Mouse (Mus musculus) cortical plate, adult 2 months (tissue): ENCODE measurements around the gene Parp3. TPM values are rescaled to one million over a fixed set of nuclear protein-coding genes. Genes with fewer than 3 reads are reported as not detected.

ENCODE experiments used
- H3K27ac ChIP-seq: fragments of 200-500 bp; 2 replicates; pipeline ENCODE4 v1.5.1; 2012; ENCODE audit warnings: low read length, control low read depth, inconsistent platforms; ENCODE audit not compliant: insufficient read depth
- H3K4me1 ChIP-seq: fragments of 200-500 bp; 2 replicates; pipeline ENCODE4 v1.6.1; 2011; ENCODE audit warnings: low read length; ENCODE audit not compliant: control insufficient read depth, insufficient read depth
- H3K4me3 ChIP-seq: fragments of 200-500 bp; 2 replicates; pipeline ENCODE4 v1.5.1; 2011; ENCODE audit warnings: mild to moderate bottlenecking, low read length, control low read depth; ENCODE audit not compliant: insufficient read depth
- CTCF ChIP-seq: fragments of 200-500 bp; IDR thresholded peaks from 2 replicates; pipeline ENCODE4 v1.5.1; 2011; ENCODE audit warnings: mild to moderate bottlenecking, control low read depth, low read length; ENCODE audit not compliant: insufficient read depth; ENCODE audit errors: extremely low read depth
- POLR2A ChIP-seq: fragments of 200-500 bp; IDR thresholded peaks from 2 replicates; pipeline ENCODE4 v1.6.1; 2011; ENCODE audit warnings: mild to moderate bottlenecking, low read length, control low read depth; ENCODE audit not compliant: insufficient read depth; ENCODE audit errors: extremely low read depth
- polyA plus RNA-seq: library from polyadenylated mRNA; depleted of rRNA; stranded (reverse); fragments of >200 nt; gene quantifications from 2 replicates; pipeline ENCODE4 v1.2.3, GENCODE M21; 2012; rRNA removed

Gene Parp3
- polyA plus RNA-seq, 1 experiment = 3.7 TPM

GRCm38 (mm10) chr9:106442680-106443079 lies 34.1 kb downstream of the Parp3 start:
- TF ChIP-seq POLR2A = no peak
- peak; percentile 25; the same call in 1 of the 2 replicates for TF ChIP-seq CTCF
- Histone ChIP-seq H3K4me3 (no peak overlapping the region), H3K27ac (no peak overlapping the region), H3K4me1 (peaks cover 2% of the 10 kb centered on the region; the same call in 1 of the 2 replicates)

- H3K27ac ChIP-seq = no peak overlapping the region
- TF ChIP-seq POLR2A = no peak
- no peak for TF ChIP-seq CTCF
- no peaks in the 10 kb centered on the region; the same call in 1 of the 2 replicates for H3K4me1 ChIP-seq
- H3K4me3 ChIP-seq = no peak overlapping the region
Measured at GRCm38 (mm10) chr9:106436566-106436965, 40.2 kb downstream of the Parp3 start.

GRCm38 (mm10) chr9:106433389-106433788 lies 43.4 kb downstream of the Parp3 start:
- Histone ChIP-seq H3K4me3 (no peak overlapping the region), H3K27ac (no peak overlapping the region)
- TF ChIP-seq CTCF (no peak), POLR2A (0 out of 2 replicates have a peak, but pooled peaks have one; percentile 17)

GRCm38 (mm10) chr9:106430015-106430264 lies 46.8 kb downstream of the Parp3 start:
- Histone ChIP-seq H3K4me1 (peaks cover 5% of the 10 kb centered on the region), H3K27ac (peak overlapping the region; percentile 78; the same call in 1 of the 2 replicates), H3K4me3 (peak overlapping the region; percentile 86)
- TF ChIP-seq POLR2A (no peak), CTCF (no peak)

More at GRCm38 (mm10) chr9:106433389-106433788, 43.4 kb downstream of the Parp3 start:
- peaks cover 5% of the 10 kb centered on the region for H3K4me1 ChIP-seq

GRCm38 (mm10) chr9:106429221-106430014 lies 47.3 kb downstream of the Parp3 start, which contains the start of gene Rpl29:
TSS of gene Rpl29 (plus strand) at chr9:106429454.
- H3K4me1 ChIP-seq = peaks cover 5% of the 10 kb centered on the region
- H3K27ac ChIP-seq = peak within 1 kb of the TSS; percentile 78
- peak within 1 kb of the TSS; percentile 86 for H3K4me3 ChIP-seq
- TF ChIP-seq CTCF = no peak
- TF ChIP-seq POLR2A = peak; percentile 45; the same call in 1 of the 2 replicates

GRCm38 (mm10) chr9:106428719-106429220 lies 48.0 kb downstream of the Parp3 start:
- Histone ChIP-seq H3K4me1 (peaks cover 5% of the 10 kb centered on the region), H3K4me3 (peak overlapping the region; percentile 86), H3K27ac (peak overlapping the region; percentile 76)
- TF ChIP-seq CTCF = no peak
- no peak for TF ChIP-seq POLR2A

- Histone ChIP-seq H3K4me3 (no peak overlapping the region), H3K27ac (no peak overlapping the region)
- TF ChIP-seq CTCF (peak; percentile 97), POLR2A (no peak)
Measured at GRCm38 (mm10) chr9:106421865-106422160, 54.9 kb downstream of the Parp3 start.

GRCm38 (mm10) chr9:106421033-106421864 lies 55.5 kb downstream of the Parp3 start:
- H3K27ac ChIP-seq = 0 out of 2 replicates have a peak overlapping the region, but pooled peaks have one; percentile 15
- TF ChIP-seq CTCF (no peak), POLR2A (no peak)
- H3K4me1 ChIP-seq = peaks cover 9% of the 10 kb centered on the region
- no peak overlapping the region for H3K4me3 ChIP-seq

More at GRCm38 (mm10) chr9:106421865-106422160, 54.9 kb downstream of the Parp3 start:
- H3K4me1 ChIP-seq = peaks cover 9% of the 10 kb centered on the region

GRCm38 (mm10) chr9:106420608-106421007 lies 56.1 kb downstream of the Parp3 start:
- H3K4me1 ChIP-seq = peaks cover 9% of the 10 kb centered on the region
- H3K4me3 ChIP-seq = no peak overlapping the region
- TF ChIP-seq CTCF = no peak
- no peak for TF ChIP-seq POLR2A
- H3K27ac ChIP-seq = no peak overlapping the region

Other genes with a start within 250 kb of the Parp3 start
- 117 and 125 TPM in 2 replicates for gene Alas1, start 228.3 kb downstream of the Parp3 start, polyA plus RNA-seq
- 32.6 and 34.8 TPM in 2 replicates for gene Poc1a, start 195.9 kb downstream of the Parp3 start, polyA plus RNA-seq
- 128 and 130 TPM in 2 replicates for gene Dusp7, start 108.3 kb downstream of the Parp3 start, polyA plus RNA-seq
- gene Rpl29, start 47.5 kb downstream of the Parp3 start, polyA plus RNA-seq = 666 and 719 TPM in 2 replicates
- gene Acy1, start 38.6 kb downstream of the Parp3 start, polyA plus RNA-seq = 10.7 and 12.1 TPM in 2 replicates
- 37.9 and 42.8 TPM in 2 replicates for gene Abhd14b, start 29.5 kb downstream of the Parp3 start, polyA plus RNA-seq
- gene Abhd14a, start 29.3 kb downstream of the Parp3 start, polyA plus RNA-seq = 88.0 and 94.9 TPM in 2 replicates
- gene Pcbp4, start 23.7 kb downstream of the Parp3 start, polyA plus RNA-seq = 304 and 306 TPM in 2 replicates
- gene Gpr62, start 11.0 kb downstream of the Parp3 start, polyA plus RNA-seq = 18.7 and 19.0 TPM in 2 replicates
- 46.3 and 47.6 TPM in 2 replicates for gene Rrp9, start 986 bp downstream of the Parp3 start, polyA plus RNA-seq
- not detected in 2 replicates for gene Iqcf1, start 23.0 kb upstream of the Parp3 start, polyA plus RNA-seq
- gene Iqcf5, start 37.6 kb upstream of the Parp3 start, polyA plus RNA-seq = not detected in 2 replicates
- gene Iqcf3, start 84.7 kb upstream of the Parp3 start, polyA plus RNA-seq = not detected in 2 replicates
- gene Iqcf4, start 94.0 kb upstream of the Parp3 start, polyA plus RNA-seq = not detected in 2 replicates
- gene Iqcf6, start 149.6 kb upstream of the Parp3 start, polyA plus RNA-seq = not detected in 2 replicates
- 54.7 and 61.4 TPM in 2 replicates for gene Grm2, start 179.1 kb upstream of the Parp3 start, polyA plus RNA-seq
- gene Tex264, start 209.0 kb upstream of the Parp3 start, polyA plus RNA-seq = 106 and 109 TPM in 2 replicates